Mouse (Mus musculus): ENCODE measurements around the gene Acsm5.
"Not testable (repeated sequence)": the region's sequence is repeated elsewhere in the genome, so short reads cannot be mapped to it uniquely, and the experiment has no call there.

Acsm5 gene

DNA sequence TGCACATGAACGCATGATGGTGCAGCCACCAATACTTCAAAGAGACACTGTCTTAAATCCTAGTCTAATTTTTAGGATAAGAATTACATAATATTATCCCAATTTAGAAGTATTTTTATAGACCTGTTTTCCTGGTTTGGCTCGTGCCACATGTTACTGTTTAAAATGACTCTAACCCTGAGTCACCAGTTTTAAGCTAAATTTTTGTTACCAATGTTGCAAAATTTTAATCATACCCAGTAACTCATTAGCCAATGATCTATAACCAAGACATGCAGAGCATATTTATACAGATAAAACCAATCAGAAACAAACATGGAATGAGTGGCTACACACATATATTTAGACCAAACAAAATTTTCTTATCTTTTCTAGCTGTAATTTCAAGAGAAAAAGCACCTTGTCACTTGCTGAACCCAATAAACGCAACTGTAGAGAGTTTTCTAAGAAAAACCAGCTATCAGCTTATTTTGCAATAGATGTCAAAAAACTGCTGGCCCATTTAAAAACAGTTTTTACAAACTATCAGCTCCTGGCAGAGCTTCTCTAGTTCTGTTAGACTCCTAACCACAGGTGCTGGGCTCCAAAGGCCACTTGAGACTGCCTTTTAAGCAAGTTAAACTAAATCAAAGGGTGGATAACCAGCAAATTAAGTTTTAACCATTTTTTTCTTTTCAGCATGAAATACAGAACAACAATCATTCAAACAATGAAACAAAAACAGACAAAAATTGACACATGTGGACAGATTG, 31.4 kb downstream of the Acsm5 start:
- no peak for DNase-seq

DNA sequence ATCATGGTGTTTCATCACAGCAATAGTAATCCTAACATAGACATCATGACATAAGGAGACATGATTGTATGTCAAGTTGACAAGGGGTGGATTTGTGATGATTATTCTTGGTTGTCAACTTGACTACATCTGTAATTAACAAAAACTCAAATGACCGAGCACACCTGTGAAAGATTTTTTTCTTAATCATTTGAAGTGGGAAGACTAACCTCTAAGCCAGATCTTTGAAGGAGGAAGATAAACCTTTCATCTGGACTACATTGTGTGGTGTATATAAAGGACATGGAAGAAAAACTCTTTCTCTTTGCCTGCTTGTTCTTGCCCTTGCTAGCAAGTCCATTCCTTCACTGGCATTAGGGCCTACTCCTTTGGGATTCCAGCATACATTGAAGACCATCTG, 34.8 kb downstream of the Acsm5 start, which contains the start of gene Acsm2:
Gene Acsm2 (plus strand): TSS at position 301 of the 400 bp plus-strand sequence.
- no peak for DNase-seq

DNA sequence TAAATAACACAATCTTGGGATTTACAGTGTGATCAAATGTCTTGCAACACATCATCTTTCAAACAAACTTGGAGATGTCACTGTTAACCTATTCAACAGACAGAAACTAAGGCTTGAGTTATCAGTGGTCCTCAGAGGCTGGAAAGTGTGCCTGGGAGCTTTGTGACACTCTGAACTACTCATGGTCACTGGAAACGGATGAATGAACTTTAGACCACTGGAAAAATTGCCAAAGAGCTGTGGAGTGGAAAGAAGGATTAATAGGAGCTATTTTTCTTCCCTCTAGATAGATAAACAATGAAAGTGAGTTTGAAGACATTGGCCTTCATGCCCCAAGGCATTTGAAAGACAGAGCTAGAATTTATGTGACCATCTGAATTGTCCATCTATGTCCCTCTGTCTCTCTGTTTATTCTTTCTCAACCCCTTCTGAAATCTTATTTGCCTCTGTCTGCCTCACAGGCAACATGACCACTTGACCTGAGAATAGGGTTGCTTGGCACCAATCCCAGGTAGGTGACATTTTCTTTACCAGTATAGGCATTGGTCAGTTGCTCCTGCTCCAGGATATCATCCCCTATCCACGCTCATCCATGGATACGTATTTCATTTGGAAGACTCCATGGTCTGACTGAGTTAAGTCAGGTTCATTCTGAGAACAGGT, 40.7 kb downstream of the Acsm5 start:
- no peak for DNase-seq

DNA sequence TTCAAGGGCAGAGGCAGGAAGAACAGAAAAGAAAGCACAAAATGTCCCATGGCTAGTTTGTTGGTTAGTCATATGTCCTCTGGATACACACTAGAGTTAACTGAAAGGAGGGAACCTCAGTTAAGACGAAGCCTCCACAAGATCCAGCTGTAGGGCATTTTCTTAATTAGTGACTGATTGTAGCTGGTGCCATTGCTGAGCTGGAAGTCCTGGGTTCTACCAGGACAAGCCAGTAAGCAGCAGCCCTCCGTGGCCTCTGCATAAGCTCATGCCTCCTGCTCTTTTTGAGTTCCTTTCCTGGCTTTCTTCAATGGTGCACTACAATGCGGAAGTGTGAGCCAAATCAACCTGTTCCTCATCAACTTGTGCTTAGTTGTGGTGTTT, 41.2 kb downstream of the Acsm5 start:
- DNase-seq: no peak

DNA sequence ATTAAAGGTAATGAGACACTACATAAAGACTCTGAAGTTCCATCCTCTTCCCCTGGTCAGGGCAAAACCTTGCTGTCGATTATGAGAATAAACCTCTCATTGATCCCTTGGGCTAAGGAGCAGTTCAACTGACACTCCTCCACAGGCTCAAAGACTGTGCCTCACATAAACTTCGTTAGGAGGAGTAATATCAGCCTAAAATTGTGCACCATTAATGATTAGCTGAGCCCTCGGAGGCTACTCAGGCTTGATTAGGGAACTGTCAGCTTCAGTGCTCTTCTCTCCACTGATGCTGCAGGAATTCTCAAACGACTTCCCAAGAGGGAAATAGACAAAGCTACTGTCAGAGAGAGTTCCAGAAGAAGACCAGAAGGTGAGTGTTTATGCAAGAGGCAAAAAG, 42.2 kb downstream of the Acsm5 start:
- DNase-seq: no peak

DNA sequence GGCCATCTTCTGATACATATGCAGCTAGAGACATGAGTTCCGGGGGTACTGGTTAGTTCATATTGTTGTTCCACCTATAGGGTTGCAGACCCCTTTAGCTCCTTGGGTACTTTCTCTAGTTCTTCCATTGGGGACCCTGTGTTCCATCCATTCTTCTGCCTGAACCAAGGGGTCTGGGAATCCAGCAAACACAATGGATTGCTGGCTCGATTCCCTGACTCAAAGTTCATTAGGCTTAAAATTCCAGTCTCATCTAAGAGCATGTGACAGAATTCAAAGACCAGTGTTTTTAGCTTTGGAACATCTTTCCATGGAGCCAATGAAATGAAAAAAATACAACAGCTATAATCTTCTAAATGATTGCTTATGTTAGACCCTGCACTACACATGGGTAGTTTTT, 43.2 kb downstream of the Acsm5 start:
- not testable (repeated sequence) for DNase-seq

DNA sequence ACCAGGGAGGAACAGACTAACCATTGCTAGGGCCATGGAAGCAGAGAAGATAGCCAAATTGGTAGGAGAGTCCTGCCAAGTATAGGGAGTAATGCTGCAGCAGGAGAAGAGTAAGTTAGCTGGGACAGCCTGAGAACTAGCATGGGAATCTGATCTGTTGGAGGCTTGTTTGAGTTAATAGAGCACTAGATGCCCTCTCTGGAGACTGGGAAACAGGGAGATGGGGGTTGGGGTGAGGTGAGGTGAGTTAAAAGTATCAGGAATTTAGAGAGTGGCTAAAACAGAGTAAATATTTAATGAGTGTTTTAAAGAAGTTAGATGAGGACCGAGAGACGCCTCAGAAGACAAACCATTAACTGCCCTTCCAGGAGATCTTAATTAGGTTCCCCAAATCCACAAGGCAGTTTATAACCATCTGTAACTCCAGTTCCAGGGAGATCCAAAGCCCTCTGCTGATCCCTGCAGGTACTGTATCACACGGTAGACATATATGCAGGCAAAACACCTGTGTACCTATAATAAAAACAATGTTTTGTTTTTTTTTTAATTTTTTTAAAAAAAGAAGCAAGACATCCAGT, 75.4 kb downstream of the Acsm5 start:
- no peak for DNase-seq

Measured in lung, postnatal 10 days (tissue).